Mouse (Mus musculus) cortical plate, adult 2 months (tissue): ENCODE results near the gene Ssc5d.

Experiments used
- CTCF ChIP-seq: fragments of 200-500 bp; IDR thresholded peaks from 2 replicates; pipeline ENCODE4 v1.5.1; 2011; ENCODE audit warnings: mild to moderate bottlenecking, control low read depth, low read length; ENCODE audit not compliant: insufficient read depth; ENCODE audit errors: extremely low read depth
- POLR2A ChIP-seq: fragments of 200-500 bp; IDR thresholded peaks from 2 replicates; pipeline ENCODE4 v1.6.1; 2011; ENCODE audit warnings: mild to moderate bottlenecking, low read length, control low read depth; ENCODE audit not compliant: insufficient read depth; ENCODE audit errors: extremely low read depth

DNA sequence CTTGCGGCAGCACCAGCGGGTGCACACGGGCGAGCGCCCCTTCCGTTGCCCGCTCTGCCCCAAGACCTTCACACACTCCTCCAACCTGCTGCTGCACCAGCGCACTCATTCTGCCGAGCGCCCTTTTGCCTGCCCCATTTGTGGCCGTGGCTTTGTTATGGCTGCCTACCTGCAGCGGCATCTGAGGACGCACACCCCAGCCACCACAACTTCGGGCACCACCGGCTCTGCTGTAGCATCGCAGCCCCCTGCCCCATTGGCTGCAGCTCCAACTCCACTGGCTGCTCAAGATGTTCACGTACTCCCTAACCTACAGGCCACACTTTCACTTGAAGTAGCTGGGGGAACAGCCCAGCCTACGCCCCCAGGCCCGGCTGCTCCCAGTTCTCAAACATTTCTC lies 5.1 kb upstream of the Ssc5d start:
- TF ChIP-seq POLR2A = no peak
- TF ChIP-seq CTCF = no peak
